Mouse (Mus musculus): Measurements from ENCODE around the gene Tmem222.

GRCm38 (mm10) chr4:133221701-133222100 lies 55.9 kb downstream of the Tmem222 start:
- TF ChIP-seq GATA1 (IDR thresholded peaks at IDR 0.05; ENCODE audit: low read length) (no peak), TAL1 (IDR thresholded peaks at IDR 0.05; ENCODE audit: low read length) (no peak)

All from erythroblast, embryonic 14.5 days (primary cell).